Mouse (Mus musculus) G1E (cell line): Measurements from ENCODE around the gene Ppp2r5d.

Experiments
- CTCF ChIP-seq: IDR thresholded peaks from 2 replicates; pipeline ENCODE4 v1.5.1; 2012; ENCODE audit warnings: low read depth, low read length, inconsistent platforms, mixed read lengths
- GATA1 ChIP-seq: IDR thresholded peaks from 2 replicates; pipeline ENCODE4 v1.6.1; 2012; ENCODE audit warnings: borderline replicate concordance, low read length, inconsistent platforms, mixed read lengths
- GATA2 ChIP-seq: IDR thresholded peaks from 2 replicates; pipeline ENCODE4 v1.6.1; 2012; ENCODE audit warnings: low read depth, low read length, inconsistent platforms, borderline replicate concordance

DNA sequence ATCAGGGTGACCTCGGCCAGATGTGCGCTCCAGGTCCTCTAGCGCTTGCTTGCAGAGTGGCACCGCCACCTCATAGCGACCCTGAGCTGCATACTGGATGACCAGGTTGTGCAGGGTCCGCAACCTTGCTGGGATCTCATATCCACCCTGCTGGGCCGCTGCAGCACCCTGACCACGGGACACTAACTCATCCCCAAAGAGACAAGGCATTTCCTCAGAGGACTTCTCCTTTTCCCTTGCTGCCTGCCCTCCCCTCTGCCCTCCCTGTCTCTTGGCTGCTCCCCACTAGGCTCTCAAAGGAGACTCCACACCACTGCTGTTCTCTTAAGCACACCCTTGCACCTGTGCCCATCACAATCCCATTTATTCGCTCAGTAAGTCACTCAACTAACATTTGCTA lies 65.0 kb downstream of the Ppp2r5d start:
- TF ChIP-seq GATA1 (no peak), CTCF (no peak), GATA2 (no peak)
